Mouse (Mus musculus) spleen, postnatal 10 days (tissue): ENCODE data around the gene Usp3.

Experiments used
- DNase-seq, 2 experiments: peaks; one replicate each; pipeline ENCODE4 v3.0.0; 2021 to 2022; ENCODE audit warnings: low spot score in 2 of 2

The Usp3 gene

DNA sequence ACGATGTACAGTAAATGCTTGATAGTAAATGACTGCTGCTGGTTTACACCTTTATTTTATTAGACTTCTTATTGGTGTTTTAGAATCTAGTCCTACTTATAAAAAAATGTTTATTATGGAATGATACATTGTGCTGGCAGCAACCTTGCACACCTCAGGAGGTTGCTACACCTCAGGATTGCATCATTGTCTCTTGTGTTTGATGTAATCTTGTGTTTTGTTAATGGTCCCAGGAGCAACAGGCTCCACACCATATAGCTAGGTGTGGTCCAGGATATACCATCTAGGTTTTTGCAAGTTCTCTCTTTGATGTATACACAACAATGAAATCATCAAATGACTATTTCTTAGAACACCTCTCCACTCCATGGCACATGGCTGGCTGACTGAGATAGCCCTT is 11.0 kb upstream of the Usp3 start:
- no peak for DNase-seq

DNA sequence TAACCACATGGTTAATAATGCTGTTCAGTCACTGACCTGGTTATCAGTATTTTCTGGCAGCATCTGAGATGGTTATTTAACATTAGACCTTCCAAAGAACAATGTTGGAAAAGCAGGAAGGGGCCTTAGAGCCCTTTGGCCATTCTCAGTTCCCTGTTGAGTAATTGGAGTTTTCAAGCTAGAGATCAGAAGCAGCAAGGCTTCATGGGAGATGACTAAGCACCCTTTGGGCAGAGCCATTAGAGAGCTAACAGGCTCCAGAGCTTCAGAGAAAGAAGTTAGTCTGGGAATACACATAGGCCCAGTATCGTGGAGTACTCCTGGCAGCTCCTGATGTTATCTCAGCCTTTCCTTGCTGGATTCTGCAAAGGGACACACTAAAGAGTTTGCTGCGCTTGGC is 8.1 kb upstream of the Usp3 start:
- DNase-seq: no peak

DNA sequence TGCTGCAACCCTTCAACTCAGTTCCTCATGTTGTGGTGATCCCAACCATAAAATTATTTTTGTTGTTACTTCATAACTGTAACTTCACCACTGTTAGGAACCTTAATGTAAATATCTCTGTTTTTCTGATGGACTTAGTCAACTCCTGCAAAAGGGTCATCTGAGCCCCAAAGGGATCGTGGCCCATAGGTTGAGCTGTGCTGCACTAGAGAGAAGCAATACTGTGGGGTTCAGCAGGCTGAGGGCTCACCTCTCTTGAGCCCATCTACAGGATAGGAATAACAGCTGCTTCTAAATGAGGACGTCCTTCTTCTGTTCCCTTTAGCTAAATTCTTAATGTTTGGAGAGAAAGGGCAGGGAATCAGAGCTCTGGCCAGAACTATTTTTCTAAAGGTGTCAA is 7.6 kb upstream of the Usp3 start:
- DNase-seq: no peak

DNA sequence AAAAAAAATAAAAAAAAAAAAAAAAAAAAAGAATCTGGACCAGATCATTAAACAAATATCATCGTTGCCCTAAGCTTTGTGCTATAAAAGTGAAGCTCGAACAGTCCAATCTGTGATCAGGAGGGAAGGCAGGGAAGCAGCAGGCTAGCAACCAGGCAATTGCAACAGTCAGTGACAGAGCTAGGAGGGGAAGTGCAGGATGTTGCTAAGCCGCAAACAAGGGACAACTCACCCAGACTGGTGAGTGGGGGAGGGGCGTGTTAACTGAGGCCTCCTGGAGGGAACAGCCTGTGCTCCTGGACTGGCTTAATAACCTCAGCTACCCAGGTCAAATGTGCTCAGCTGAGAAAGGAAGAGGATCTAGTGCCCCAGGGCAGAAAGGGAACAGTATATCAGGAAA is 6.6 kb upstream of the Usp3 start:
- peak; percentile 44 to 80 for DNase-seq

DNA sequence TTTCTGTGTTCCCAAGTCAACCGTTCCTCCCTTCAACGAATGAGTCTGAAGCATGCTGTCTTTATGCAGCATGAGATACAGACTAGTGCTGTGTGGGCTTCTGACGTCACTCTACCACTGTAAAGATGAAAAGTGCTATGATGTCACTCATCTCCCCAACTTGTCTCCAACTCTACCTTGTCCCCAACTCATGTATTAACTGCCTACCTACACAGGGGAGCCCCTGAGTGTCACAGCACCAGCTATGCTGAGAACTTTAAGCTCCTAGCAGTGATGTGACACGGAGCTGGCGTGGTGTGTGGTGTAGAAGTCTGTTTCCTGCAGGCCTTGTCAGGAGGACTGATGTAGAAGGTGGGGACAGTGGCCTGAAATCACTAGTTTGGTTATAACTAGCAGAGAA is 5.7 kb upstream of the Usp3 start:
- no peak for DNase-seq

DNA sequence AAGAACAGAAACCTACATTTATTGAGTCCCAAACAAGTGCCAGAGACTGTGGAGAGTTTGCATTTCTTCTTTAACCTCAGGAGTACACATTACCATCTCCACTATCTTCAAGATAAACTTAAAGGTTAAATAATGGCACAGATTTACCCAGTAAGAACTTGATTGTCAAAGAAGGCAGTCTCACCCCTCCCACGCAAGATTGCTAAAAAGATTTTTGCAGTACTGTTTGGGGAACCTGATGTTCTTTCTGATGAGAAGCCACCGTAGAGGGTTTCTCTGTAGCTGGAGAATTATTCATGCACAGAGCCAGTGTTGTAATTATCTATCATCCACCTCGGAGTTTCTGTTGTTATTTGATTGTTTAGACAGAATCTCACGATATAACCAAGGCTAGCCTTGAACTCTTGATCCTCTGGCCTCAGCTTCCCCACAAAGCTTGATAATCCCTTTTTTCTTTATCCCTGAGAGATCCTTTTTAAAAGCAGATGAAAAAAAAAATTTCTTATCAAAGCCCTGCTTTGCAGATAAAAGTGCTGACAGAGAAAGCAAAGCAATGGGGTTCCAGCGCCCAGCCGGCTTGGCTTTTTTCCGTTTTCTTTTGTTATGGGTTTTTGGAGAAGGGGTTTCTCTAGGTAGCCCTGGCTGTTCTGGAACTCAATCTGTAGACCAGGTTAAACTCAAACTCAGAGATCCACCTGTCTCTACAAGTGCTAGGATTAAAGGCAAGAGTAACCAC is 4.7 kb upstream of the Usp3 start:
- no peak for DNase-seq

DNA sequence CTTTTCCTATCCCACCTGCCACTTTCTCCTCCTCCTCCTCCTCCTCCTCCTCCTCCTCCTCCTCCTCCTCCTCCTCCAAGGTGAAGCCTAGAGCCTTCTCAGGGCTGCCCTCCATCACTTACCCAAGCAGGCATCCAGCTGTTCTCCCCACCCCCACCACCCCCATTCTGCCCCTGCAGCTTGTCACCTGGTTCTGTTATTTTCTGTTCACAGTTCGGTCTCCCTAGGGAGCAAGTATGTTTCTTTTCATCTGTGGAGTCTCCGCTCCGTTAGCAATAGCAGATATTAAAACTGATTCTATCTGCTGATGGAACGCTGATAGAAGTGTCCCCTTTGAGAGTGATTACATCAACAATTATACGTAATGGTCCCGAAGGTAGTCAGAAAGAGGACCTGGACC is 4.1 kb upstream of the Usp3 start:
- DNase-seq: no peak

DNA sequence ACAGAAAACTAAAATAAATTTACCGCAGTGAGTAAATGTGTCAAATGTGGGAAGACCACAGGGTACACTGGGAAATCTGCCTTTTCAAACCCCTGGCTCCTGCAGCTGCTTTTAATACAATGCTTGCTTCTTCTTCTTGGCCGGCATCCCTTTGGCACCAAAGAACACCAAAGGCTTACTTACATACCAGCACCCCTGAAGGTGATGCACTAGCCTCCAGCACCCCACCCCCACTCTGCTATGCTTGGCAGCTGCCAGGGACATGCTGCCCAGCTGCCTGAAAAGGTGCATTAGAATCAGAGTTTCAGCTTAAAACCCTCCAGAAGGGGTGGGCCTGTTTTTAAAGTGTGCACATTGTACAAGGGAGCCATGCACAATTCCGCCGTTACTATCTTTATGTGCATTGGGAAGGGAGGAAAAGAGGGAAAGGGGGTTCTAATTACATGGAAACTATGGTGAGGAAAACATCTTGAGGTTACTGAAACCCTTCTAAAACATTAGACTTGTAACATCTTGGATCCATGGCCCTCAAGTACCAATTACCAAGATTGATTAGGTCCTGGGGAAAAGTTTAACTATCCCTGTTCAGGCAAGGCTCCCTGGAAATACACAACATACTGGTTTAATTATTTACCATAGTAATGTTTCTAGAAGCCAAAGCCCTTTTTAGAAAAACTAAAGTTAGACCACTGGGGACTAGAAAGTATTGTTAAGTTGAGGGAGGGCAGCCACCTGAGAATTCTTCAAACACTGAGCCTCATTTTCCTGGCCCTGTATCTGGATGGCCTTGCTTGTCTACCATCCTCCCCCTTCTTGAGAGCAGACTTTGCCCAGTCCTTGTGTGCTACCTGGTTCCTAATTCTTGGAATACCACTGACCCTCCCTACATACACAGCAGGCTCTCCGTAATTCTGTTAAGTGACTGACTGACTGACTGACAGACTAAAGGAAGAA is 3.1 kb upstream of the Usp3 start:
- peak in 1 of 2 experiments; percentile 50 for DNase-seq

DNA sequence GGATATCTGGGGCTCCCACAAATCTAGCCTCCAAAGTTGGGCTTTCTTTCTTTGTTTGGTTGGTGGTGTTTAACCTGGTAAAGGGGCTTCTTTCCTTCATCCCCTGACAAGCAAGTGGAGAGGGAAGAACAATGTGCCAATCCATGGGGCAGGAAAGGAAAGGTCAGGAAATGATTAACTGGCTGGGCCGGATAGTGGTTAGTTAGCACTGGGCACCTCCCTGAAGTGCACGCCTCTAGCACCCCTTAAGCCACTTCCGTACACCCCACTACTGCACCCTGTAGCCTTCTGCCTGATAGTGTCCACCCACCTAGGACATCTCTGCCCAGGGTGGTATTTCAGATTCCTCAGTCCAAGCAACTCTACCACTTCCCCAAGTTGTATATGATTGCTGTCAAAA is 1.1 kb upstream of the Usp3 start:
- peak; percentile 32 to 34 for DNase-seq

DNA sequence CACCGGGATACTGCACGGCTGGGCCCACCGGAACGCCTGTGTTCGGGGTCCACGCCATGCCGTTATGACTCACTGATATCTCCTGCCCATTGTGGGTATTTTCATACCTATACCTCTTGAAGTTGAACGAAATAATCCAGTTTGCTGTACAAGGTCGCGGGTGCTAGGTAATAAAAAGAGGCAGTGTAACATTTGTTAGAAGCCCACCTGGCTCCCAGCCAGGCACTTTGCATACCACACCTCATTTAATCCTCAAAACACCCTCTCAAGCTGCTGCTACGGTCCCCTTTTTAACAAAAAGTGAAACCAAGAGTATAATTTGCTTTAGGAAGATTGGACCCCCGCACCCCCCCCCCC is 649 bp upstream of the Usp3 start:
- DNase-seq: peak in 1 of 2 experiments; percentile 67

DNA sequence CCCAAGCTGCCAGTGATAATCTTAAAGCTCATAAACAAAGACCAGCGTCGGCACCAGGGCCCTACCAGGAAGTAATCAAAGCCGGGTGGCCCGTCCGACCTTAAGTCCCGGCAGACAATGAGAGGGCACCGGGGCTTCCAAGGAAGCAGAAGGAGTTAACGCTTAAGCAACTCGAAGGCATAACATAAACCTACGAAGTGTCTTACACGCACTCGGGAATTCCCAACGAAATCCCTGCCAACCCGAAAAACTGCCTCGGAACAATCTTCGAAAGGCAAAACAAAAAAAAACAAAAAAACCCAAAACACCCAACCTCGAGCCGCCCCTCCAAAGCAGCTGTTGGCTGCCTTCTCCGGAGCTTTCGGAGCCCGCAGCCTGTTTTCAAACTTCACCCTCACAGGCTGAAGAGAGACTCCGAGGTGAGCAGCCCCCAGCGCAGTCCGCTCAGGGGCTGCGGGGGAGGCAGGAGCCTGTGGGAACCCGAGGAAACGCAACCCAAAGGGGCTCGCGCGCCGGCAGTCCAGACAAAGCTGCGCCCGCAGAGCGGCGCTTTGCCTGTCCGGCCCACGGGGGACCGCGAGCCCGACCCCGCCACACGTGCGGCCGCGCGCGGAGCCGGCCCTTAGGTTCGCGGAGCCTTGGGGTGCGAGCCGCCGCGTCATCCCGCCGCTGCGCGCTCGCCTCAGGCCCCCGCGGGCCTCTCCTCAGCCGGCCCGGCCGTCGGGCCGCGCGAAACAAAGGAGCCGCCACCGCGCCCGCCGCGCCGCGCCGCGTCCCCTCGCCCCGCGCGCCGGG is 894 bp downstream of the Usp3 start:
- DNase-seq: peak; percentile 60

DNA sequence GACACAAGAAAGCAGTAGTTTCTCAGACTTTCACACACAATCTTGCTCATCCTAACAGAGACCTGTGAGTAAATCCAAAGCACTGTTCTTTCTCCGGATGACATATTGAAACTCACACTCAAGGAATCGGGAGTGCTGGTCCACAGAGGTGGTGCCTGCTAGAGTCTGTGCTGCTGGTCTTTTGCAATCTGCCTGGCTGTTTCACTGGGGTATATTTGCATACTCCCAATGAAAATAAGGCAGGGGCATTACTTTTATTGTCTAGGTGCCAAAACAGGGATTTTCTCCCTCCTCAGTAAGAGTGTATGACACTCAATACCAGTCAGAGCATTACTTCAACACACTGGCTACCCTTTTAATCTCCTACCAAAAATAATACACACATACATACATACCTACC is 2.9 kb downstream of the Usp3 start:
- DNase-seq: no peak

DNA sequence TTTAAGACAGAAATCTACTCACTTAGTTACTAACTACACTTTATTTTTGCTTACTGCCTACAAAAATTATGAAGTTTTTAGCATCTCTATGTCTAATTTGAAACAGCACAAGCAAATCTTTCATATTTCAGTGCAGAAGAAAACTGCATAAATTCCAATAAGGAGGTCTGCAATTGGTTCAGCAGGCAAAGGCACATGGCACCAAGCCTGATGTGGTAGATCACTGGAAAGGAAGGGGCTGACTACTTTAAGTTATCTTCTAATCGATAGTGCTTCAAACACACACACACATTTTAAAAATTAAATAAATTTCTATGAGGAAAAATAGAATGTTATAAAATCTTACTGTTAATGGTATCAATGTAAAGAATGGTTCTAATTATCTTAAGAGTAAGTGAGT is 5.9 kb downstream of the Usp3 start:
- DNase-seq: no peak

DNA sequence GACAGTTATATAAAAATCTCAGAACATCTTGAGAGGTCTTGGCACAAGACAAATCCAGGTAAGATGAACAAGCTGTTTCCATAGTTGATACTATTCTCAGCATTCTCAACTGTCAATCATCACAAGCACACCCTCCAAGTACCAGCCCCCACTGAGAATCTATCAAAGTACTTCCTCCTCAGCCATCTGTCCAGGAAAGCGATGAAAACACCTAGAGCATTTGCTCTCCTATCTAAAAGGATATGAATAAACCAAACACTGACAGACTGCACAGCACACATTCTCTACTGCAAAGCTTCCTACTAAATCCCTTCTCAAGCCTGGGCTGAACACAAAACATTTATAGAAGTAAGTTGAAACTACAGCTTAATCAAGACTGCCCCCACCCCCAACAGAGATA is 6.4 kb downstream of the Usp3 start:
- no peak for DNase-seq

DNA sequence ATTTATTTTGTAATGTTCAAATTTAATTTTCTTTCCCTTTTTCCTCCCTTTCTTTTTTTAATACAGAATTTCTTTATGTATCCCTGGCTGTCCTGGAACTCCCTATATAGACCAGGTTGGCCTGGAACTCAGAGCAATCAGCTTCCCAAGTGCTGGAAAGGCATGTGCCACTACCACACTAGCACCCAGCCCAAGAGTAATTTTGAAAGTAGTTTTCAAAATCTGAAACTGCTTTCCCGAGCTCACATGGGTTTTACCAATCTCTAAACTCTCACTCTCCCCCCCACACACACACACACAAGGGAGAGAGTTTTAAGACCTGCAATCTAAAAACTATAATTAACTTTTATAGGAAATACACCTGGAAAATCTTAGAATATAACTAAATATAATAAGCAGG is 7.8 kb downstream of the Usp3 start:
- no peak for DNase-seq

DNA sequence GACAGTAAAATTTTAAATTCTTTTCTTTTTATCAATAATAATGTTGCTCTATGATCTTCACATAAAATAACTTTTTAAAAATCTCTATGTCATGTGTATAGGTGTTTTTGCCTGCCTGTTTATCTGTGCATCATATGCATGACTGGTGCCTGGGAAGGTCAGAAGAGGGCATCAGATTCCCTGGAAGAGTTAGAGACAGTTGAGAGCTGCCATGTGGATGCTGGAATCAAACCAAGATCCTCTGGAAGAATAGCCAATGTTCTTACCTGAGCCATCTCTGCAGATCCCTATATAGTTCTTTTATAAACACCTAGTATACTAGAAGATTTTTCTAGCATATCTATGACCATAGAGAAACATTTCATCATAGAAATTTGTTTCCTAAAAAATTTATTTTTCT is 8.8 kb downstream of the Usp3 start:
- no peak for DNase-seq

DNA sequence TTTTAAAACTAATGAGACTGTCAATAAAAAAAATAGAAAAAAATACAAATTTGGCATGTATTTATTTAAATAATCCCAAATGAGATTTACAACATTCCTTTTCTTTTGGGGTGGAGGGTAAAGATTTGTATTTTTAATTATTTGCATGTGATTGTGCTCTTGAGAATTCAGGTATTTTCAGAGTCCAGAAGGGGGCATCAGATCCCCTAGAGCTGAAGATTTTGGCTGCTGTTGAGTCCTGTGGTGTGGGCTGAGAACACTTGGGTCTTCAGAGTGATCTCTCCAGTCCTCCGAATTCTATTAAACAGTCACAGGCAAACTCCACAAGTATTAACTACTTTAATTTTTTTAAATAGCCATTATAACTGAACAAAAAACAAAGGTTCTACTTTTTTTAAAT is 9.7 kb downstream of the Usp3 start:
- DNase-seq: no peak

DNA sequence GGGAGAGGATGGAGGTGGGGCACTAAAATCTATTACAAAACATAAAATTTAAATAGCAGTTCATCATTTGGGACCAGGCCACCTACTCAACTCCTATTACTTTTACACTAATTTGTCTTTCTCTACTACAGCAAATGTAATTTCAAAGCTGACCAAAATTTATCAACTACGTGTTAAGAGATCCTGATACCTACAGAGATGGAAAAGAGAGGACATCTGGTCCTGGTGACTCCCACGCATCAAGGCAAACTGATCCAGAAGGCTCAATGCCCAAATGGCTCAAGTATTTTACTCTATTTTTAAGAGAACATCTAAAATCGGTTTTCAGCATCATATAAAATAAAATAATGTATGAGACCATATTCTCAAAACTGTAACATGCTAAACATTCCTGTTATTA is 11.2 kb downstream of the Usp3 start:
- no peak for DNase-seq

DNA sequence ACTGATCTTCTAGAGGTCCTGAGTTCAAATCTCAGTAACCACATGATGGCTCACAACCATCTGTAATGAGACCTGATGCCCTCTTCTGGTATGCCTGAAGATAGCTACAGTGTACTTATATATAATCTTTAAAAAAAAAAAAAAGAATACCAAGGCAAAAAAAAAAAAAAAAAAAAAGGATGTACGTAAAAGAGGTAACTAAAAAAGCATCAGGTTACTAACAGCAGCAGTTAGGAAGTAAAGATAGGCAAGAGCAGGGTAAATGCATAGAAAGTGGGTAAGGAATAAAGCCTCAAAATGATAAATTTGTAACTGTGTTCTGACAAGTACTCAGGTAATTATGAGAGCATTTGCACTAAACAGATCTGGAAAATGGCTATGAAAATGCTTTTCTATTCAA is 12.2 kb downstream of the Usp3 start:
- no peak for DNase-seq

DNA sequence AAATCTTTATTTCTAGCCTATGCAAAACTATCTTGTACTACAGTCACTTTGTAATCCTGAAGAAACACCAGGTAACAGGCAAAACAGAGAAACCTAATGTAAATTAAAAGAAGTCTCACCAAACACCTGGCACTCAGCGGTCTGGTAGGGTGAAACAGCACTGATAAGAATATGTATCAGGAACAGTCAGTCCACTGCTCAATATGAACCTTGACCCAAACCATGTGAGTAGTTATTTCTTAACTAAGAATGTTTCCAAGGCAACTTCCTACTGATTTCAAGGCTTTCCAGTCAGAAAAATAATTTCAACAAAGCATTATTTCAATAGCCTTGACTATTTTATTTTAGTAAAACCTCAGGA is 17.1 kb downstream of the Usp3 start:
- no peak for DNase-seq

DNA sequence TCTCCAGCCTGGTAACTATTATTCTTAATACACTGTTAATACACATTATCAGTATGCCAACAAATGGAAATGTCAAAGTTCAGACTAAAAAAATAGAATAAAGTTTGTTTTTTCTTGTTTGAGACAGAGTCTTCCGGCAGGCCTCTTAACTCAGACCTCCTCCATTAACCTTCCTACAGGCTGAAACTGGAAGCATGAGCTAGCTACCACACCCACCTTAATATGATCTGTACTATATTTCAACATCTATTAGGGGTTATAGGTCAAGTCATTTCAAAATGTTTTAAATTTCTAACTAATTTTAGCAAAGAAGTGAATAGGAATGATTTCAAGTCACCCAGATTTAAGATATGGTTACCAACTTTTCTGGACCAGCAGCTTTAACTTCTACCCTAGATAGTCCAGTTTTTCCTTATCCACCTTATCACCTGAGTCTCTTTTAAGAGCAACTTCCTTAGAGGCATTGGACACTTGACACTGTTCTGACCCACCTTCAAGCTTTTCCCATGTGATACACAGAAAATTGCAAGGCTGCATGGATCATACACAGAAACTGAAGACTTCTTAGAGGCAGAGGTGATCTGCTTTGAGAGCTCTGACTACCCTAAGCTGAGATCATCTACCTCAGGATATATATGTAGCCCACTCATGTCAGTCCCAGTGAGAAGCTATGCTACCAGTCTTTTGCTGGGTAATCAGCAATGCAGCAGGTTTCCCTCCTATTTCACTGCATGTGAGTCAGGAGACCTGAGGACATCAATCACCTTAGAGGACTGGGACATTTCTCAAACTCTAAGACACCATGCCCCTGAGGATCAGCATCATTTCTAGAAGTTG is 17.7 kb downstream of the Usp3 start:
- no peak for DNase-seq
